Mouse (Mus musculus) CD4-positive, CD25-positive, alpha-beta regulatory T cell, adult 2 months (primary cell): ENCODE measurements at regions not wholly inside any gene's neighbourhood (a gene's known extent, or its start where the extent isn't known, plus 50 kb on each side); places are given as distances from the start of the nearest gene placed in this dataset.

Experiments
- DNase-seq: peaks from one replicate; pipeline ENCODE4 v3.0.0-alpha.2; 2012; ENCODE audit warnings: low read depth, low spot score

- no peak for DNase-seq
Measured at GRCm38 (mm10) chr16:86808644-86809324, 545.2 kb upstream of the N6amt1 start.

- no peak for DNase-seq
Measured at GRCm38 (mm10) chr16:86806374-86806773, 547.6 kb upstream of the N6amt1 start.

- DNase-seq = no peak
Measured at GRCm38 (mm10) chr16:86776086-86776485, 577.9 kb upstream of the N6amt1 start.

GRCm38 (mm10) chr16:86772586-86772985 is 581.4 kb upstream of the N6amt1 start:
- no peak for DNase-seq

- no peak for DNase-seq
Measured at GRCm38 (mm10) chr16:86768912-86769311, 585.1 kb upstream of the N6amt1 start.

GRCm38 (mm10) chr16:86768355-86768754 is 585.6 kb upstream of the N6amt1 start:
- DNase-seq = no peak

- DNase-seq = no peak
Measured at GRCm38 (mm10) chr16:86765974-86766373, 588.0 kb upstream of the N6amt1 start.

GRCm38 (mm10) chr16:86741236-86741635 is 612.7 kb upstream of the N6amt1 start:
- no peak for DNase-seq

- DNase-seq = no peak
Measured at GRCm38 (mm10) chr16:86718982-86719771, 634.8 kb upstream of the N6amt1 start.

- DNase-seq = no peak
Measured at GRCm38 (mm10) chr16:86718353-86718752, 635.6 kb upstream of the N6amt1 start.

GRCm38 (mm10) chr16:86701700-86702099 is 652.3 kb upstream of the N6amt1 start:
- DNase-seq = no peak

- no peak for DNase-seq
Measured at GRCm38 (mm10) chr16:86694497-86694896, 659.5 kb upstream of the N6amt1 start.

GRCm38 (mm10) chr16:86659154-86659553 is 694.8 kb upstream of the N6amt1 start:
- no peak for DNase-seq

GRCm38 (mm10) chr16:86647316-86647715 is 706.7 kb upstream of the N6amt1 start:
- DNase-seq = no peak

GRCm38 (mm10) chr16:86646753-86647152 is 707.2 kb upstream of the N6amt1 start:
- no peak for DNase-seq

- no peak for DNase-seq
Measured at GRCm38 (mm10) chr16:86645436-86645835, 708.5 kb upstream of the N6amt1 start.

GRCm38 (mm10) chr16:86644912-86645312 is 709.1 kb upstream of the N6amt1 start:
- no peak for DNase-seq

- no peak for DNase-seq
Measured at GRCm38 (mm10) chr16:86604166-86604565, 702.5 kb upstream of the Adamts5 start.

- DNase-seq = no peak
Measured at GRCm38 (mm10) chr16:86594992-86595391, 693.4 kb upstream of the Adamts5 start.

GRCm38 (mm10) chr16:86586044-86586443 is 684.4 kb upstream of the Adamts5 start:
- DNase-seq = no peak

- DNase-seq = no peak
Measured at GRCm38 (mm10) chr16:86578281-86578680, 676.7 kb upstream of the Adamts5 start.

- DNase-seq = no peak
Measured at GRCm38 (mm10) chr16:86547465-86548043, 645.9 kb upstream of the Adamts5 start.

GRCm38 (mm10) chr16:86546905-86547304 is 645.3 kb upstream of the Adamts5 start:
- DNase-seq = no peak
